Mouse (Mus musculus) thymus, adult 2 months (tissue): ENCODE data around the gene Xpnpep1. TPM values are rescaled to one million over a fixed set of nuclear protein-coding genes. Genes with fewer than 3 reads are reported as not detected.

Experiments
- DNase-seq: peaks from one replicate; pipeline ENCODE4 v3.0.0; 2021
- H3K27ac ChIP-seq: fragments of 200-500 bp; 2 replicates; pipeline ENCODE4 v1.5.1; 2012; ENCODE audit warnings: low read length, control low read depth; ENCODE audit not compliant: control insufficient read depth, insufficient read depth
- H3K27me3 ChIP-seq: fragments of 200-500 bp; 2 replicates; pipeline ENCODE4 v1.6.1; 2012; ENCODE audit warnings: mild to moderate bottlenecking, low read length, moderate library complexity, mixed read lengths; ENCODE audit not compliant: control insufficient read depth, insufficient read depth
- H3K36me3 ChIP-seq: fragments of 200-500 bp; 2 replicates; pipeline ENCODE4 v1.6.1; 2012; ENCODE audit warnings: mild to moderate bottlenecking, low read length, moderate library complexity; ENCODE audit not compliant: control insufficient read depth, insufficient read depth
- H3K4me1 ChIP-seq: fragments of 200-500 bp; replicated peaks from 2 replicates; pipeline ENCODE4 v1.6.1; 2012; ENCODE audit warnings: low read length; ENCODE audit not compliant: control insufficient read depth, insufficient read depth
- H3K4me3 ChIP-seq: fragments of 200-500 bp; 2 replicates; pipeline ENCODE4 v1.5.1; 2012; ENCODE audit warnings: mild to moderate bottlenecking, low read length, control low read depth, moderate library complexity; ENCODE audit not compliant: control insufficient read depth, insufficient read depth
- CTCF ChIP-seq: fragments of 200-500 bp; IDR thresholded peaks from 2 replicates; pipeline ENCODE4 v1.5.1; 2012; ENCODE audit warnings: mild to moderate bottlenecking, control low read depth, low read length, moderate library complexity, borderline replicate concordance; ENCODE audit not compliant: control insufficient read depth, poor library complexity, insufficient read depth; ENCODE audit errors: extremely low read depth
- POLR2A ChIP-seq: fragments of 200-500 bp; IDR thresholded peaks from 2 replicates; pipeline ENCODE4 v1.6.1; 2012; ENCODE audit warnings: mild to moderate bottlenecking, low read length, control low read depth, moderate library complexity; ENCODE audit not compliant: control insufficient read depth, poor library complexity, insufficient read depth; ENCODE audit errors: extremely low read depth
- WGBS: fragments of 180-500 bp; shearing (Covaris S2); methylation state at CpG from one replicate; pipeline ENCODE4 v1.1.7; 2018; 5-methylcytosine and 5-hydroxymethylcytosine counted together
- polyA plus RNA-seq: library from polyadenylated mRNA; depleted of rRNA; stranded (reverse); fragments of >200 nt; gene quantifications from 2 replicates; pipeline ENCODE4 v1.2.3, GENCODE M21; 2012

Xpnpep1 gene
- polyA plus RNA-seq, 1 experiment = 49.6 TPM

DNA sequence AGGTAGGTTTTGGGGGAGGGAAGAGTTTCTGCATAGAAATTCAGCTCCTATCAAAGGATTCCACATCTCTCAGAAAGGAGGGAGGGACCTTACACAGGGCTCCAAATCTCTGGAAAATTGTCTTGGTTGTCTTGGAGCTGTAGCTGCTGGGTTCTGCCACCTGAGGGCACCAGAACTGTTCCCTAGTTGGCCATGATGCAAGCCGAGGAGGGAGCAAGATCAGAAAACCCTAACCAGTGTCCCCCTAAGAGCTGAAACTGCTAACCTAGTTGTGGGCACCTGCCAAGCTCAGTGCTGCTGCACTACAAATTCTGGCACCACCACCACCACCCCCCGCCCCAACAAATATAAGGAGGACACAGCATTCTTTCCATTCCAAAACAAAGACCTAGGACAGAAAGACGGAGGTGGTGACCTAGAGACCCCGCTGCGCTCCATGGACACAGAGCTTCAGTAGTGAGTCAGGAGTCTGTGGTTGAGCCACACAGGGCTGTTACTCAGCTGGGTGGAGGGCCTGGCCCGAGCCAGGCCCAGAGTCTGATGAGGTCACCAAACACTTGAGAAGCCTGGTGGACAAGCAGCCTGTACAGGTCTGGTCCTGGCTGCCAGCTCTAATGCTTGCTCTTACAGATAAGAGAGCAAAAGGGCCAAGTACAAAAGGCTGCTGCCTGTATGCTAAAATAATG is 31.9 kb downstream of the Xpnpep1 start:
- Histone ChIP-seq H3K27ac (no peak overlapping the region), H3K4me1 (no peaks in the 10 kb centered on the region), H3K27me3 (no peaks in the 10 kb centered on the region), H3K36me3 (peaks cover 10% of the 10 kb centered on the region; the same call in 1 of the 2 replicates), H3K4me3 (no peak overlapping the region)
- WGBS = 77% methylated on average over 6 of the region's 6 CpGs
- no peak for DNase-seq
- no peak for TF ChIP-seq CTCF

DNA sequence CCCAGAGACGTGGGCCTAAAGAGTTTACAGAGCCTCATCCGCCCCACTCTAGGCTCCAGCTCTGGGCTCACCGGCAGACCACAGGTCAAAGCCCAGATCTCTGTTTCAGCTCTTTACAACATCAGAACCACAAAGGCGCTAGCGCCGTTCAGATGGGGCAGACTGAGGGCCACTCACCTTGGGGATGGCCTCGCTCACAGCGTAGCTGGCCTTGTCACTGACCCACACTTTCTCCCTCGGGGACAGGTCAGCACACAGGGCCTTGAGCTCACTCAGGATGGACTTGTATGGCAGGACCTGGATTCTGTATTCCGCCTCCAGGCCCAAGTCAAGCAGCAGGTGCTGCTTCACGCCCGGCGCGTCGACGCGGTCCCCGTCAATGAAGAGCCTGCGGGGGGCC is 34.0 kb downstream of the Xpnpep1 start:
- Histone ChIP-seq H3K36me3 (peaks cover 13% of the 10 kb centered on the region; the same call in 1 of the 2 replicates), H3K27me3 (no peaks in the 10 kb centered on the region), H3K4me3 (no peak overlapping the region), H3K27ac (no peak overlapping the region), H3K4me1 (no peaks in the 10 kb centered on the region)
- TF ChIP-seq POLR2A = no peak
- no peak for TF ChIP-seq CTCF
- over 99% methylated on average over 19 of the region's 19 CpGs for WGBS
- DNase-seq = no peak

DNA sequence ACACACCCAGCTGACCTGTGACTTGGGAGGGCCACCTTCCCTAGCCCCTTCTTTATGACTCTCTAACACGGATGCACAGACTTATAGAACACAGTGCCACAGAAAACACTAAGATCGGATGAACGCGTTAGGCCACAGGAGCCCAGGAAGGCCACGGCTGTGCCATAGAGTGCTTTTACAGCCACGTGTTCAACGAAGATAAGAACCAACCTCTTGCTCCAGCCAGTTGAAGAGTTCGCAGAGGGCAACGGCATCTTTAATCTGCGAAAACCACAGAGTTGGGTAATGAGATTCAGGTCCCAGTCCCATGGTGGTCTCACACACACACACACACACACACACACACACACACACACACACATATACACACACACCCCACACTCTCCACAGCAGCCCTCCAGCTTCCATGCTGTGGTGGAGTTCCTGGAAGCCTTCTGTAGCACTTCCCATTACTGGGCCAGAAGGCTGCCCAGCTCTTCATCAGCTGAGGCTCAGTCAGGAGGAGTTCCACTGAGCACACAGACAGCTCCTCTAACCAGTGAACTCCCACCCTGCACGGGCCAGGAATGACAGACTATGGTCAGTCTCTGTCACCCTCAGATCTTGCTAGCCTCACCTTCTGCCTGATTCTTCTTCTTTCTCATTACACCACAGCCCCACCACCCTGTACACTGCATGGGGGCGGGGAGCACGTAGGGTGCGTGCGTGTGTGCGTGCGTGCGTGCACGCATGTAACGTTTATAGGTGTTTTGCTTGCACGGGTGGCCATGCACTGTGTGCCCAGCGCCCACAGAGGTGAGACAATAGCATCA is 36.3 kb downstream of the Xpnpep1 start:
- Histone ChIP-seq H3K27me3 (no peaks in the 10 kb centered on the region), H3K4me3 (no peak overlapping the region), H3K36me3 (peaks cover 18% of the 10 kb centered on the region), H3K4me1 (no peaks in the 10 kb centered on the region), H3K27ac (no peak overlapping the region)
- 89% methylated on average over 22 of the region's 22 CpGs for WGBS
- no peak for DNase-seq
- TF ChIP-seq CTCF (no peak), POLR2A (no peak)

GRCm38 (mm10) chr19:53002166-53003095 is 37.6 kb downstream of the Xpnpep1 start:
- WGBS = 97% methylated on average over 23 of the region's 23 CpGs

DNA sequence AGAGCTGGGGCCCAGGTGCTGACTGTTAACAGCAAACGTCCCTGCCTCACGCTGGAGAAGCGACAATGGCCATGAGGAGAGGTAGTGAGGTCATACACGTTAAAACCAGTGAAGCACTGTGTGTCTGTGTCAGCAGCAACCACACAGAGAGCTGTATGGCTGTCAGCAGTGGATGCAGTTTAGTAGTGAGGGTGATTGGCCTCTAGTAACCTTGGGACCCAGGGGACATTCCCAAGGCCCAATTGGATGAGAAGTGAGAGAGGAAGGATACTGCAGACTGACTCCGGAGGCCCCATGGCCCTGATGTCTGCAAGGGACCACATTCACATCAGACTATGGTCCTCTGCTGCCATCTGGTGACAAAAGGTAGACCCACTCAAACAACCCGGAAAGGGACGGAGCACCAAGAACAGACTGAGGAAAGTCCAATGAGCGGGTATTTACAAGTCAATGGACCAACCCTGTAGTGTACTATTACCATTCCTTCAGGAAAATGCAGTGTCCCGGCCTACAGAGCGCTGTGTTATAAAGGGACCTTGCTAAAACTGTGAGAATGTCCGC is 47.1 kb downstream of the Xpnpep1 start:
- WGBS = 87% methylated on average over 11 of the region's 11 CpGs
- Histone ChIP-seq H3K27me3 (no peaks in the 10 kb centered on the region), H3K36me3 (peaks cover 6% of the 10 kb centered on the region; the same call in 1 of the 2 replicates), H3K4me1 (no peaks in the 10 kb centered on the region), H3K4me3 (no peak overlapping the region), H3K27ac (no peak overlapping the region)
- TF ChIP-seq POLR2A = no peak
- TF ChIP-seq CTCF = no peak
- DNase-seq = no peak

More at GRCm38 (mm10) chr19:53002166-53003095, 37.6 kb downstream of the Xpnpep1 start:
- Histone ChIP-seq H3K4me3 (no peak overlapping the region), H3K27me3 (no peaks in the 10 kb centered on the region), H3K27ac (no peak overlapping the region), H3K4me1 (no peaks in the 10 kb centered on the region), H3K36me3 (peaks cover 18% of the 10 kb centered on the region)
- TF ChIP-seq CTCF = no peak
- TF ChIP-seq POLR2A = no peak
- DNase-seq = no peak

DNA sequence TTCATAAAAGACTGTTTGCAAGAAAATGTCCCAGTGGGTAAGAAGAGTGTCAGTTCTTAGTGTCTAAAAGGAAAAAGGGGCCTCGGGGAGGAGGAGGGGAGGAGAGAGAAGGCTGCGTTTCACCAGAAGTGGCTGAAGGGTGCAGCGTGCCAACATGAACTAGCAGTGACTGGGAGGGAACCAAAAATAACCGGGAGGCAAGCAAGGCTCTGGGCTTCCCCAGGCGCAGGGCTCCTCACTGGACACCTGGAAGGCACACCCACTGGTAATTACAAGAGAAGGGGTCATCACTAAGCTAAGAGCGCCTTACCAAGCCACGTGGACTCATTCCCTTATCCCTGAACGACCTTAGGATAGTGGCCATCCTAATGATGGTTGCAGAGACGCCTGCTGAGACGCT is 48.1 kb downstream of the Xpnpep1 start:
- Histone ChIP-seq H3K36me3 (peaks cover 4% of the 10 kb centered on the region; the same call in 1 of the 2 replicates), H3K27ac (no peak overlapping the region), H3K4me1 (no peaks in the 10 kb centered on the region), H3K4me3 (no peak overlapping the region), H3K27me3 (no peaks in the 10 kb centered on the region)
- 95% methylated on average over 10 of the region's 10 CpGs for WGBS
- TF ChIP-seq CTCF (no peak), POLR2A (no peak)
- DNase-seq = no peak
